Mouse (Mus musculus): ENCODE measurements at regions not wholly inside any gene's neighbourhood (a gene's known extent, or its start where the extent isn't known, plus 50 kb on each side); places are given as distances from the start of the nearest gene placed in this dataset.
"Not testable (repeated sequence)": the region's sequence is repeated elsewhere in the genome, so short reads cannot be mapped to it uniquely, and the experiment has no call there.

- WGBS, result 89% methylated on average over 7 of the region's 7 CpGs
- Histone ChIP-seq H3K27me3 (ENCODE audit: low read depth, poor library complexity, severe bottlenecking) (no peaks in the 10 kb centered on the region), H3K9me3 (replicated peaks) (no peaks in the 10 kb centered on the region), H3K27ac (no peak overlapping the region), H3K36me3 (no peaks in the 10 kb centered on the region), H3K4me3 (no peak overlapping the region), H3K4me1 (no peaks in the 10 kb centered on the region)
- no peak for DNase-seq (ENCODE audit: low spot score)
These were observed 157.4 kb downstream of the Prdm2 start for GRCm38 (mm10) chr4:143055371-143055770.

- Histone ChIP-seq H3K27me3 (ENCODE audit: low read depth, poor library complexity, severe bottlenecking) (no peaks in the 10 kb centered on the region), H3K4me1 (no peaks in the 10 kb centered on the region), H3K27ac (no peak overlapping the region), H3K4me3 (no peak overlapping the region), H3K36me3 (no peaks in the 10 kb centered on the region), H3K9me3 (replicated peaks) (no peaks in the 10 kb centered on the region)
- DNase-seq (ENCODE audit: low spot score), result no peak
- WGBS, result 90% methylated on average over 5 of the region's 5 CpGs
These were observed 159.8 kb downstream of the Prdm2 start for GRCm38 (mm10) chr4:143053029-143053428.

GRCm38 (mm10) chr4:143051205-143051604, 161.6 kb downstream of the Prdm2 start:
- no peaks in the 10 kb centered on the region for H3K27me3 ChIP-seq (ENCODE audit: low read depth, poor library complexity, severe bottlenecking)
- H3K9me3 ChIP-seq (replicated peaks), result no peaks in the 10 kb centered on the region
- H3K36me3 ChIP-seq, result no peaks in the 10 kb centered on the region
- H3K27ac ChIP-seq, result no peak overlapping the region
- 78% methylated on average over 1 of the region's 1 CpGs for WGBS
- no peaks in the 10 kb centered on the region for H3K4me1 ChIP-seq
- DNase-seq (ENCODE audit: low spot score), result no peak
- no peak overlapping the region for H3K4me3 ChIP-seq

- no peaks in the 10 kb centered on the region for H3K27me3 ChIP-seq (ENCODE audit: low read depth, poor library complexity, severe bottlenecking)
- no peaks in the 10 kb centered on the region for H3K9me3 ChIP-seq (replicated peaks)
- H3K4me3 ChIP-seq, result no peak overlapping the region
- DNase-seq (ENCODE audit: low spot score), result no peak
- no peaks in the 10 kb centered on the region for H3K36me3 ChIP-seq
- no peak overlapping the region for H3K27ac ChIP-seq
- H3K4me1 ChIP-seq, result no peaks in the 10 kb centered on the region
- WGBS, result 46% methylated on average over 7 of the region's 7 CpGs
These were observed 167.6 kb downstream of the Prdm2 start for GRCm38 (mm10) chr4:143045245-143045644.

GRCm38 (mm10) chr4:143042806-143043205, 170.0 kb downstream of the Prdm2 start:
- no peaks in the 10 kb centered on the region for H3K36me3 ChIP-seq
- H3K27me3 ChIP-seq (ENCODE audit: low read depth, poor library complexity, severe bottlenecking), result no peaks in the 10 kb centered on the region
- WGBS, result 55% methylated on average over 6 of the region's 6 CpGs
- no peak overlapping the region for H3K27ac ChIP-seq
- H3K4me1 ChIP-seq, result no peaks in the 10 kb centered on the region
- no peak for DNase-seq (ENCODE audit: low spot score)
- H3K9me3 ChIP-seq (replicated peaks), result no peaks in the 10 kb centered on the region
- H3K4me3 ChIP-seq, result no peak overlapping the region

- no peaks in the 10 kb centered on the region for H3K9me3 ChIP-seq (replicated peaks)
- no peaks in the 10 kb centered on the region for H3K36me3 ChIP-seq
- DNase-seq (ENCODE audit: low spot score), result no peak
- H3K4me1 ChIP-seq, result 0 out of 2 replicates have a peak, but pooled peaks cover 3% of the 10 kb centered on the region
- H3K27ac ChIP-seq, result no peak overlapping the region
- H3K27me3 ChIP-seq (ENCODE audit: low read depth, poor library complexity, severe bottlenecking), result no peaks in the 10 kb centered on the region
- no peak overlapping the region for H3K4me3 ChIP-seq
- WGBS, result 83% methylated on average over 9 of the region's 9 CpGs
These were observed 174.2 kb downstream of the Prdm2 start for GRCm38 (mm10) chr4:143038626-143039025.

DNA sequence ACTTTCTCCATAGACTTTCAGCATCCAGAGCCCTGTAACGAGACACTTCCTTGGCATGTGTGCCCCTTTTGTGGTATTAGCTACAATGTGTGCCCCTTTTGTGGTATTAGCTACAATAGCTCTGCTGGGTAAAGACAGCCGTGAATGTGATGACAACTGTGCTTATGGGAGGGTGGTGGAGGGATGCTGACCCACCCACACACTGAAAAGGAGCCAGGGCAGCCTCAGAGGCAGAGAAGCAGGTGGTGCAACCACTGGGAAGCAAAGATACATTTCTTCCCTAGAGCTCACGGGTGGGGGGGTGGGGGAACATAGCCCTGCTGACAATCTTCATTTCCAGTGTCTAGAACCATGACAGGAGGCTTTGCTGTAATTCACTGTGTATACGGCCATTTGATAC, 176.1 kb downstream of the Prdm2 start:
- H3K27me3 ChIP-seq (ENCODE audit: low read depth, poor library complexity, severe bottlenecking), result no peaks in the 10 kb centered on the region
- 80% methylated on average over 4 of the region's 4 CpGs for WGBS
- no peak overlapping the region for H3K4me3 ChIP-seq
- H3K9me3 ChIP-seq (replicated peaks), result no peaks in the 10 kb centered on the region
- H3K27ac ChIP-seq, result no peak overlapping the region
- H3K36me3 ChIP-seq, result no peaks in the 10 kb centered on the region
- 0 out of 2 replicates have a peak, but pooled peaks cover 3% of the 10 kb centered on the region for H3K4me1 ChIP-seq
- no peak for DNase-seq (ENCODE audit: low spot score)

DNA sequence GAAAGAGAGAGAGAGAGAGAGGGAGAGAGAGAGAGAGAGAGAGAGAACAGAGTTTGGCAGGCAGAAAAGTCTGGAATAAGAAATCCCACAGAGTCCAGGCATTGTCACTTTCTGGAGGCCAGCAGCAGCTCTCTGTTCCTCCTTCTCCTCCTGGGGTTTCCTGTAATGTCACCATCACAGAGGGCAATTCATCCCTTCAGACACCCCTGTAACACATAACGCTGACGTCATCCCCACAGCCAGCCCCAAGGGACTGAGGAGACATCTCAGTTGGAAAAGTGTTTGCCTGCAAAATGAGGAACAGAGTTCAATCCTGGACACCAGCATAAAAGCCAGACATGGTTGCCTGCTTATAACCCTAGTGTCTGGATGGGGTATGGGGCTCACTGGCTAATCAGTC, 177.7 kb downstream of the Prdm2 start:
- DNase-seq (ENCODE audit: low spot score); H3K27me3 ChIP-seq (ENCODE audit: low read depth, poor library complexity, severe bottlenecking); H3K4me3 ChIP-seq; H3K4me1 ChIP-seq; H3K9me3 ChIP-seq (replicated peaks); H3K36me3 ChIP-seq; H3K27ac ChIP-seq: not testable (repeated sequence)
- WGBS, result 83% methylated on average over 2 of the region's 2 CpGs

DNA sequence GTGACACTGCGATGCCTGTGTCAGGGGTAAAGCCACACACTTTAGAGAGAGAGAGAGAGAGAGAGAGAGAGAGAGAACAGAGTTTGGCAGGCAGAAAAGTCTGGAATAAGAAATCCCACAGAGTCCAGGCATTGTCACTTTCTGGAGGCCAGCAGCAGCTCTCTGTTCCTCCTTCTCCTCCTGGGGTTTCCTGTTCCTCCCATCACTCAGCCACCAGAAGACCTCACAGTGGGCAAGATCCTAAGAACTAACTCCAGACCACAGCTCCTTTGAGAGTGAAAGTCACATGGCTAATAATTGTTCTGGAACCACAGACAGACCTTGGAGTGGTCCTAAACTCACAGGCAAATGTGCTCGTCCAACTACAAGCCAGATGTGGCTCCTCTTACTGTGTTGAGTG, 178.5 kb downstream of the Prdm2 start:
- 84% methylated on average over 2 of the region's 2 CpGs for WGBS
- not testable (repeated sequence) for H3K4me3 ChIP-seq

GRCm38 (mm10) chr4:143029813-143030212, 183.0 kb downstream of the Prdm2 start:
- not testable (repeated sequence) for H3K36me3 ChIP-seq; DNase-seq (ENCODE audit: low spot score); H3K27me3 ChIP-seq (ENCODE audit: low read depth, poor library complexity, severe bottlenecking); H3K4me1 ChIP-seq; H3K27ac ChIP-seq; H3K4me3 ChIP-seq; H3K9me3 ChIP-seq (replicated peaks)
- WGBS, result 72% methylated on average over 4 of the region's 4 CpGs

More for the DNA sequence above, 178.5 kb downstream of the Prdm2 start:
- not testable (repeated sequence) for H3K4me1 ChIP-seq; H3K9me3 ChIP-seq (replicated peaks); H3K27ac ChIP-seq; H3K27me3 ChIP-seq (ENCODE audit: low read depth, poor library complexity, severe bottlenecking); H3K36me3 ChIP-seq; DNase-seq (ENCODE audit: low spot score)

- H3K27me3 ChIP-seq (ENCODE audit: low read depth, poor library complexity, severe bottlenecking), result no peaks in the 10 kb centered on the region
- WGBS, result 13% methylated on average over 5 of the region's 5 CpGs
- H3K36me3 ChIP-seq, result no peaks in the 10 kb centered on the region
- no peak overlapping the region for H3K4me3 ChIP-seq
- no peaks in the 10 kb centered on the region for H3K4me1 ChIP-seq
- H3K27ac ChIP-seq, result no peak overlapping the region
- peak; percentile 73 for DNase-seq (ENCODE audit: low spot score)
- no peaks in the 10 kb centered on the region for H3K9me3 ChIP-seq (replicated peaks)
These were observed 185.5 kb downstream of the Prdm2 start for GRCm38 (mm10) chr4:143027292-143027691.

- Histone ChIP-seq H3K4me3 (no peak overlapping the region), H3K27ac (no peak overlapping the region), H3K4me1 (peaks cover 5% of the 10 kb centered on the region), H3K9me3 (replicated peaks) (no peaks in the 10 kb centered on the region), H3K36me3 (no peaks in the 10 kb centered on the region), H3K27me3 (ENCODE audit: low read depth, poor library complexity, severe bottlenecking) (peaks cover 36% of the 10 kb centered on the region)
- 43% methylated on average over 10 of the region's 10 CpGs for WGBS
- peak; percentile 79 for DNase-seq (ENCODE audit: low spot score)
These were observed 191.4 kb downstream of the Prdm2 start for GRCm38 (mm10) chr4:143021242-143021881.

DNA sequence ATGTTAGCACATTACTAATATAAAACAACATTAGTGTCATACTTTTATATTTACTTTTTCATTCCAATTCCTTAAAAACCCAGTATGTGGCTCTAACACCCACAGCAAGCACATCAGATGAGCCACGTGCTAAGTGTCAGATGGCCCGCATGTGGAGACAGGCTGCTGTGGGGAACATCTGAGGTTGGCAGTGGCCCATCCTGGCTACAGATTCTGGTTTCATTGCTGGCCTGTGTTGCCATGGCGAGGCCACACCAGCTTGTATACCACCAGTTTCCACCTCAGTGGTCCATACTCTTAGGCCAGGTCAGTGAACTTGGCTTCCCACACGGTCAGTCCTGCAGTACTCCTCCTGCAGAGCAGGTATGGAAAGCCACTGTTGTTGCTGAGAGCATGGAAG, 192.1 kb downstream of the Prdm2 start:
- no peaks in the 10 kb centered on the region for H3K36me3 ChIP-seq
- H3K27ac ChIP-seq, result no peak overlapping the region
- peaks cover 5% of the 10 kb centered on the region for H3K4me1 ChIP-seq
- no peaks in the 10 kb centered on the region for H3K9me3 ChIP-seq (replicated peaks)
- peaks cover 36% of the 10 kb centered on the region for H3K27me3 ChIP-seq (ENCODE audit: low read depth, poor library complexity, severe bottlenecking)
- DNase-seq (ENCODE audit: low spot score), result no peak
- 81% methylated on average over 4 of the region's 4 CpGs for WGBS
- no peak overlapping the region for H3K4me3 ChIP-seq

DNA sequence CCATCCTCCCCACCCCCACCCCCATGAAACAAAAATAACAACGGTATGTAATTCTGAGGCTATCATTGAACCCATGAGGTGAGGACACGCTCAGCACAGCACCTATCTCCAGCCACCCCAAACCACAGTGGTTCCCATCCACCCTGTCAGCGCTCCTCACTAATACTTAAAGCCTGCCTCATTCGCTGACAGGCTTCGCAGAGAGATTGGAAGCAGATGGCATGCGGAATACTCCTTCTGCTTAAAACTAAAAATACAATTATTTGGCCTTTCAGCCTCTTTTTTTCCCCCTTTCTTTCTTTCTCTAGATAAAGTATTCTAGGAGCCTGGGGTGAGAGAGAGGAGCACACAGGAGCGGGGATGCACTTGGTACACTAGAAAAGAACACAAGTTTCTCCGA, 199.9 kb downstream of the Prdm2 start:
- WGBS, result 88% methylated on average over 8 of the region's 8 CpGs
- H3K9me3 ChIP-seq (replicated peaks), result no peaks in the 10 kb centered on the region
- H3K4me3 ChIP-seq, result no peak overlapping the region
- peaks cover 12% of the 10 kb centered on the region for H3K4me1 ChIP-seq
- H3K27ac ChIP-seq, result no peak overlapping the region
- no peaks in the 10 kb centered on the region for H3K36me3 ChIP-seq
- no peak for DNase-seq (ENCODE audit: low spot score)
- H3K27me3 ChIP-seq (ENCODE audit: low read depth, poor library complexity, severe bottlenecking), result peaks cover 18% of the 10 kb centered on the region
